Mouse (Mus musculus) small intestine, adult 2 months (tissue): ENCODE data around the gene Anxa1.

ENCODE experiments used
- CTCF ChIP-seq: fragments of 200-500 bp; IDR thresholded peaks from 2 replicates; pipeline ENCODE4 v1.5.1; 2012; ENCODE audit warnings: low read depth, mild to moderate bottlenecking, control low read depth, inconsistent platforms, low read length, moderate library complexity, mixed read lengths; ENCODE audit not compliant: insufficient replicate concordance, insufficient read length; ENCODE audit errors: extremely low read depth
- POLR2A ChIP-seq: fragments of 200-500 bp; IDR thresholded peaks from 2 replicates; pipeline ENCODE4 v1.6.1; 2012; ENCODE audit warnings: low read depth, mild to moderate bottlenecking, control low read depth, inconsistent platforms, low read length, moderate library complexity

- TF ChIP-seq POLR2A (no peak), CTCF (no peak)
Observed at GRCm38 (mm10) chr19:20366571-20366970, 24.2 kb downstream of the Anxa1 start.
